Mouse (Mus musculus): Measurements from ENCODE around the gene Ddx49. TPM values are rescaled to one million over a fixed set of nuclear protein-coding genes. Genes with fewer than 3 reads are reported as not detected.

The Ddx49 gene
- total RNA-seq, 1 experiment = 73.3 TPM

- Histone ChIP-seq H3K9ac (ENCODE audit: insufficient read depth, low read depth, low read length, poor library complexity, severe bottlenecking) (no peak overlapping the region), H3K27ac (ENCODE audit: insufficient read depth, low read depth, low read length, poor library complexity, severe bottlenecking) (no peak overlapping the region), H3K9me3 (ENCODE audit: control insufficient read depth, insufficient read depth, low read depth, low read length) (no peaks in the 10 kb centered on the region), H3K4me1 (ENCODE audit: control insufficient read depth in 2 of 2, insufficient read depth in 2 of 2, low read length in 2 of 2, poor library complexity in 1 of 2) (peaks cover 0 to 36% of the 10 kb centered on the region in 2 experiments; a peak in 2 of 4 replicates), H3K4me3 (ENCODE audit: insufficient read depth in 1 of 2, low read depth in 1 of 2, low read length in 2 of 2, poor library complexity in 1 of 2, severe bottlenecking in 1 of 2) (no peak overlapping the region), H3K36me3 (ENCODE audit: control insufficient read depth, insufficient read depth, low read length, poor library complexity, severe bottlenecking) (peaks cover 55% of the 10 kb centered on the region)
- in situ Hi-C loops (cut with MboI; ENCODE audit: low sequenced_read_pairs in 2 of 2, unreplicated experiment in 2 of 2) = no loop called here
- TF ChIP-seq HCFC1 (IDR thresholded peaks at IDR 0.05; ENCODE audit: borderline replicate concordance, insufficient read depth, low read length) (no peak), ZNF384 (IDR thresholded peaks at IDR 0.05; ENCODE audit: low read depth, low read length) (no peak), MAFK (IDR thresholded peaks at IDR 0.05; ENCODE audit: insufficient read depth, low read depth, low read length) (no peak), ZC3H11A (IDR thresholded peaks at IDR 0.05; ENCODE audit: borderline replicate concordance, low read depth, low read length) (no peak), CHD2 (IDR thresholded peaks at IDR 0.05; ENCODE audit: low read depth, low read length) (no peak)
- no peak for DNase-seq (ENCODE audit: low read depth, low spot score)
These were observed 45.2 kb upstream of the Ddx49 start for GRCm38 (mm10) chr8:70347443-70347842.

GRCm38 (mm10) chr8:70344279-70344678 lies 42.0 kb upstream of the Ddx49 start:
- Histone ChIP-seq H3K36me3 (ENCODE audit: control insufficient read depth, insufficient read depth, low read length, poor library complexity, severe bottlenecking) (peaks cover 69% of the 10 kb centered on the region), H3K27ac (ENCODE audit: insufficient read depth, low read depth, low read length, poor library complexity, severe bottlenecking) (no peak overlapping the region), H3K9ac (ENCODE audit: insufficient read depth, low read depth, low read length, poor library complexity, severe bottlenecking) (no peak overlapping the region; the same call in 1 of the 2 replicates), H3K4me3 (ENCODE audit: insufficient read depth in 1 of 2, low read depth in 1 of 2, low read length in 2 of 2, poor library complexity in 1 of 2, severe bottlenecking in 1 of 2) (no peak overlapping the region), H3K4me1 (ENCODE audit: control insufficient read depth in 2 of 2, insufficient read depth in 2 of 2, low read length in 2 of 2, poor library complexity in 1 of 2) (peaks cover 0 to 18% of the 10 kb centered on the region in 2 experiments; a peak in 2 of 4 replicates), H3K9me3 (ENCODE audit: control insufficient read depth, insufficient read depth, low read depth, low read length) (no peaks in the 10 kb centered on the region)
- no peak for TF ChIP-seq HCFC1 (IDR thresholded peaks at IDR 0.05; ENCODE audit: borderline replicate concordance, insufficient read depth, low read length)
- no peak for TF ChIP-seq MAFK (IDR thresholded peaks at IDR 0.05; ENCODE audit: insufficient read depth, low read depth, low read length)
- no peak for TF ChIP-seq ZC3H11A (IDR thresholded peaks at IDR 0.05; ENCODE audit: borderline replicate concordance, low read depth, low read length)
- no peak for TF ChIP-seq CHD2 (IDR thresholded peaks at IDR 0.05; ENCODE audit: low read depth, low read length)
- no peak for TF ChIP-seq ZNF384 (IDR thresholded peaks at IDR 0.05; ENCODE audit: low read depth, low read length)
- no peak for DNase-seq (ENCODE audit: low read depth, low spot score)
- in situ Hi-C loops (cut with MboI; ENCODE audit: low sequenced_read_pairs in 2 of 2, unreplicated experiment in 2 of 2) = no loop called here

- no peak overlapping the region for H3K9ac ChIP-seq (ENCODE audit: insufficient read depth, low read depth, low read length, poor library complexity, severe bottlenecking)
- peaks cover 69% of the 10 kb centered on the region for H3K36me3 ChIP-seq (ENCODE audit: control insufficient read depth, insufficient read depth, low read length, poor library complexity, severe bottlenecking)
- 0 out of 2 replicates have a peak, but pooled peaks have one; percentile 38 for TF ChIP-seq ZNF384 (IDR thresholded peaks at IDR 0.05; ENCODE audit: low read depth, low read length)
- no peak for TF ChIP-seq ZC3H11A (IDR thresholded peaks at IDR 0.05; ENCODE audit: borderline replicate concordance, low read depth, low read length)
- no peak for TF ChIP-seq HCFC1 (IDR thresholded peaks at IDR 0.05; ENCODE audit: borderline replicate concordance, insufficient read depth, low read length)
- no peak for TF ChIP-seq MAFK (IDR thresholded peaks at IDR 0.05; ENCODE audit: insufficient read depth, low read depth, low read length)
- no peak for TF ChIP-seq CHD2 (IDR thresholded peaks at IDR 0.05; ENCODE audit: low read depth, low read length)
- DNase-seq (ENCODE audit: low read depth, low spot score) = no peak
- H3K4me3 ChIP-seq (ENCODE audit: insufficient read depth in 1 of 2, low read depth in 1 of 2, low read length in 2 of 2, poor library complexity in 1 of 2, severe bottlenecking in 1 of 2) = no peak overlapping the region
- H3K27ac ChIP-seq (ENCODE audit: insufficient read depth, low read depth, low read length, poor library complexity, severe bottlenecking) = no peak overlapping the region
- H3K9me3 ChIP-seq (ENCODE audit: control insufficient read depth, insufficient read depth, low read depth, low read length) = no peaks in the 10 kb centered on the region
- peaks cover 0 to 13% of the 10 kb centered on the region in 2 experiments; a peak in 2 of 4 replicates for H3K4me1 ChIP-seq (ENCODE audit: control insufficient read depth in 2 of 2, insufficient read depth in 2 of 2, low read length in 2 of 2, poor library complexity in 1 of 2)
- in situ Hi-C loops (cut with MboI; ENCODE audit: low sequenced_read_pairs in 2 of 2, unreplicated experiment in 2 of 2) = no loop called here
These were observed 41.4 kb upstream of the Ddx49 start for GRCm38 (mm10) chr8:70343696-70344095.

- in situ Hi-C loops (cut with MboI; ENCODE audit: low sequenced_read_pairs in 2 of 2, unreplicated experiment in 2 of 2) = no loop called here
- Histone ChIP-seq H3K27ac (ENCODE audit: insufficient read depth, low read depth, low read length, poor library complexity, severe bottlenecking) (no peak overlapping the region), H3K9me3 (ENCODE audit: control insufficient read depth, insufficient read depth, low read depth, low read length) (no peaks in the 10 kb centered on the region), H3K4me3 (ENCODE audit: insufficient read depth in 1 of 2, low read depth in 1 of 2, low read length in 2 of 2, poor library complexity in 1 of 2, severe bottlenecking in 1 of 2) (no peak overlapping the region), H3K9ac (ENCODE audit: insufficient read depth, low read depth, low read length, poor library complexity, severe bottlenecking) (no peak overlapping the region), H3K4me1 (ENCODE audit: control insufficient read depth in 2 of 2, insufficient read depth in 2 of 2, low read length in 2 of 2, poor library complexity in 1 of 2) (peaks cover 0 to 9% of the 10 kb centered on the region in 2 experiments; a peak in 1 of 4 replicates), H3K36me3 (ENCODE audit: control insufficient read depth, insufficient read depth, low read length, poor library complexity, severe bottlenecking) (peaks cover 72% of the 10 kb centered on the region)
- DNase-seq (ENCODE audit: low read depth, low spot score) = no peak
- TF ChIP-seq ZC3H11A (IDR thresholded peaks at IDR 0.05; ENCODE audit: borderline replicate concordance, low read depth, low read length) = no peak
These were observed 40.8 kb upstream of the Ddx49 start for GRCm38 (mm10) chr8:70343076-70343475.

GRCm38 (mm10) chr8:70342007-70342406 lies 39.7 kb upstream of the Ddx49 start:
- H3K9me3 ChIP-seq (ENCODE audit: control insufficient read depth, insufficient read depth, low read depth, low read length) = no peaks in the 10 kb centered on the region
- H3K4me1 ChIP-seq (ENCODE audit: control insufficient read depth in 2 of 2, insufficient read depth in 2 of 2, low read length in 2 of 2, poor library complexity in 1 of 2) = peaks cover 0 to 5% of the 10 kb centered on the region in 2 experiments; a peak in 1 of 4 replicates
- in situ Hi-C loops (cut with MboI; ENCODE audit: low sequenced_read_pairs in 2 of 2, unreplicated experiment in 2 of 2) = no loop called here
- H3K27ac ChIP-seq (ENCODE audit: insufficient read depth, low read depth, low read length, poor library complexity, severe bottlenecking) = no peak overlapping the region; the same call in 1 of the 2 replicates
- peaks cover 78% of the 10 kb centered on the region for H3K36me3 ChIP-seq (ENCODE audit: control insufficient read depth, insufficient read depth, low read length, poor library complexity, severe bottlenecking)
- H3K4me3 ChIP-seq (ENCODE audit: insufficient read depth in 1 of 2, low read depth in 1 of 2, low read length in 2 of 2, poor library complexity in 1 of 2, severe bottlenecking in 1 of 2) = no peak overlapping the region
- H3K9ac ChIP-seq (ENCODE audit: insufficient read depth, low read depth, low read length, poor library complexity, severe bottlenecking) = no peak overlapping the region
- DNase-seq (ENCODE audit: low read depth, low spot score) = no peak
- TF ChIP-seq MAFK (IDR thresholded peaks at IDR 0.05; ENCODE audit: insufficient read depth, low read depth, low read length) (no peak), HCFC1 (IDR thresholded peaks at IDR 0.05; ENCODE audit: borderline replicate concordance, insufficient read depth, low read length) (no peak), ZNF384 (IDR thresholded peaks at IDR 0.05; ENCODE audit: low read depth, low read length) (no peak), CHD2 (IDR thresholded peaks at IDR 0.05; ENCODE audit: low read depth, low read length) (no peak)
